Mouse (Mus musculus) common myeloid progenitor, adult 5-6 weeks (primary cell): ENCODE measurements around the gene Paxbp1. TPM values are rescaled to one million over a fixed set of nuclear protein-coding genes. Genes with fewer than 3 reads are reported as not detected.

Experiments used
- ATAC-seq: replicated peaks from 2 replicates; pipeline ENCODE4 v1.8.0; 2016; ENCODE audit warnings: low read depth, mild to moderate bottlenecking, moderate TSS enrichment, inconsistent platforms; ENCODE audit not compliant: poor library complexity, severe bottlenecking
- total RNA-seq: library from RNA; stranded (forward); fragments of 200-1000, 187-1606 nt; gene quantifications from 2 replicates; pipeline ENCODE4 v1.2.3, GENCODE M21; 2017

Paxbp1 gene
- total RNA-seq, 1 experiment from 2014 or later: 88.2 TPM

DNA sequence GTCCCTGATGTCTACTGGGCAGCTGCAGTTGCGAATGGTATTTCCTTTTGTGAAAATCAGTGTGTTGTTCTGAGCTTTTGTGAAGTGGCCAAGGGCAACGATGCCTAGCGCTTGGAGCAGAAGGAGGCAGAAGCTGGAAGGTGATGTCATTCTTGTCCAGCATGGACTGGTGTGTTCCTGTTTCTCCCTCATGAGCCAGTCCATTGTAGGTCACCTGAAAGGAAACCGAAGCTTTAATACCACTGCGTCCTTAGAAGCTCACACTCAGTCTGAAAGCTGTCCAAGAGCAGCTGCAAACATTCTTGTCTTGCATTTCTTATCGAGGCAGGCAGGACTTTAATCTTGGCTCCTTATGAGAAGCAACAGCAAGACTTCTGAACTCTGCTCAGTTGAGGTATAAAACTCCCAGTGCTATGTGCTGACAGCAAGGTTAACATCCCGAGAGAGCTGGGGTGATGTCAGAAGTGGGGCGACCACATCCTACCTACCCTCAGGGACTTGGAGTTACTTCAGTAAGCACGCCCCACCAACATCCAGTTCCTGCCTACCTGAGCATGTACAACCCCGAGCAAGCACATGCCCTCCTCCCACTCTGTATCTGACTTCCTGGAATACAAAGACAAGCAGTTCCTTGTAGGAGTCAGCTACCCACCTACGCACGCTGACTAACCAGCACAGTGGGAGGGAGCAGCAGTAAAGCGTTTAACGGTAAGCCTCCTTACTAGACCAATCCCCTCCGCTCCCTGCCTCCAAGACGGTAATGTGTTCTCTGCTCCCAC is 11.9 kb upstream of the Paxbp1 start:
- peak; percentile 81 for ATAC-seq

- ATAC-seq: no peak
These were observed 10.8 kb upstream of the Paxbp1 start for GRCm38 (mm10) chr16:91055150-91055549.

DNA sequence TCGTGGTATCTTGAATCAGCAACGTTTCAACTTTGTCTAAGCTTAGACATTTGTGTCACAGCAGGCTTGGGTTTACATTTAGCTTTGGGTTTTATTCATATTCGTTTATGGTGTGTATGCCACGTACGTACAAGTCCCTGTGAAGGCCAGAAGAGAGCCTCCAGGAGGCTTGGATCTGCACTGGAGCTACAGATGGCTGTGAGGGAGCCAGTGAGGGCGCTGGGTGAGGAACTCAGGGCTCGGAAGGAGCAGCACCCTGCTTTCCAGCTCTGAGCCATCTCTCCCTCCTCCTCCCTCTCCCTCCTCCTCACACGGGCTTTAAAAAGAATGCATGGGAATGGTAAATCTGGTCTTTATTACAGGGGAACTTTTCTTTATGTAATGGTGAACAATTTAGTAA is 9.3 kb upstream of the Paxbp1 start:
- no peak for ATAC-seq

- ATAC-seq: no peak
These were observed 1.2 kb upstream of the Paxbp1 start for GRCm38 (mm10) chr16:91045511-91045910.

DNA sequence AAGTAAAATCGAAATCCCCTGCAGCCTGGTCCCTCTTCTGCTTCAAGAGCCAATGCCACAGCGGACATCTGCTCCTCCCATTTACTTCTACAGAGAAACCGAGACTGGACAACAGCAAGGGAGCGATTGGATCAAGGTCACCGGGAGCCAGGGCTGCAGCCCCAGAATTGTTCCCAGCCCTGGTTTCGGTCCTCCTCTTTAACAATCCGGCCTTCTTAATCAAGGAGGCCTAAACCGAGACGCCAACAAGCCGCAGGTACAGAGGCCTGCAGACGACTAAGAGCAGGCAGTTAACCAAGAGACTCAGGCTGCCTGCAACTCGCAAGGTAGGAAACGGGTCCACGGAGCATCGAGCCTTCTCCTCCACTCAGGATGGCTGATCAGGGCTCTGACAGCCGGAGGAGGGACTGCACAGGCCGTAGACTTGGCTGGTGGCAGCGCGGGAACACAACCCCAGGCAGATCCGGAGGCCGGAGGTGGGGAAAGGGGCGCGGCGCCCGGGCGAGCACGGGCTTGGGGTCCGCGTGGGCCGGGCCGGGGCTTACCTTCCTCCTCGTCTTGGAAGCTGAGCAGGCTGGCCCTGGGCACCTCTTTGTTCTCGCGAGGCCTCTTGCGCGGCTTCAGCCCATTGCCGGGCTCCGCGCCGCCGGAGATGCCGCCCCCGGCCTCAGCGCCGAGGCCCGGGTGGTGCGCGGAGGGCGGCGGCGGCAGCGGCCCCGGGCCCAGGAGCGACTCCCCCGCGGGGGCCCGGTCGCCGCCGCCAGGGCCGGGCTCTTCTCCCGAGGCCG is 688 bp downstream of the Paxbp1 start:
- peak; percentile 41 for ATAC-seq

- ATAC-seq: no peak
These were observed 1.7 kb downstream of the Paxbp1 start for GRCm38 (mm10) chr16:91042640-91043039.

GRCm38 (mm10) chr16:91035866-91036265 is 8.5 kb downstream of the Paxbp1 start:
- no peak for ATAC-seq

DNA sequence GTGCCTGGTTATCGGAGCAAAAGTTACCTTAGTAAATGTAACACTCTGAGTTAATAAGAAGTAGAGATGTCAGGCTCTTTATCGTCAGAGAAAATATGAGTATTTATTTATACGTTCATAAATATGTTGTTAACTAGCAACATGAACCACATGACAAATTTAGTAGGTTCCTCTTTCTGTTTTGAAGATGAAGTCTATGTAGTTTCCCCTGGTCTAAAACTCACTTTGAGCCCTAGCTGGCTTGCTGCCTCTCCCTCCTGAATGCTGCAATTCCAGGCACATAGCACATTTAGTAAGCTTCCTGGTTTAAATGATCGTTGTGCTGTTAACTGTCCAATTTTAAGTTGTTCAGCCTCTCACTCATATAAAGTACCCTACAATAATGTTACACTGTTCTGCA is 13.6 kb downstream of the Paxbp1 start:
- no peak for ATAC-seq

DNA sequence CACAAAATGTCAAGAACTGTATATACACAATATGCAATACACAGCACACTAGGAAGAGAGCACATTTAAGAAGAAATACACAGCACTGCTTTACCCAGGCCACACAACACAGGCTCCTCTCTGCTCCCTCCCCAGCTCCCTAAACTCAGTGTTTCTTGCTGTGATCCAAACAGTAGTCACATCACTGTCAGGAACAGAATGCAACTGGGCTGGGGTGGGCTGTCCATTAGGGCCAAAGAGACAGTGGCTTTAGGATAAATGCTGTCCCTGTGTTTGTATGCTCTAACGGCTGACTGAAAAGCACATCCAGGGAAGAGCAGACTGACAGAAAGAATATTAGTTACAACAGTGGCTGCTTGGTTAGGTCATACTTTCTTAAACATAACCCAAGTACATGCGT is 14.4 kb downstream of the Paxbp1 start:
- no peak for ATAC-seq

DNA sequence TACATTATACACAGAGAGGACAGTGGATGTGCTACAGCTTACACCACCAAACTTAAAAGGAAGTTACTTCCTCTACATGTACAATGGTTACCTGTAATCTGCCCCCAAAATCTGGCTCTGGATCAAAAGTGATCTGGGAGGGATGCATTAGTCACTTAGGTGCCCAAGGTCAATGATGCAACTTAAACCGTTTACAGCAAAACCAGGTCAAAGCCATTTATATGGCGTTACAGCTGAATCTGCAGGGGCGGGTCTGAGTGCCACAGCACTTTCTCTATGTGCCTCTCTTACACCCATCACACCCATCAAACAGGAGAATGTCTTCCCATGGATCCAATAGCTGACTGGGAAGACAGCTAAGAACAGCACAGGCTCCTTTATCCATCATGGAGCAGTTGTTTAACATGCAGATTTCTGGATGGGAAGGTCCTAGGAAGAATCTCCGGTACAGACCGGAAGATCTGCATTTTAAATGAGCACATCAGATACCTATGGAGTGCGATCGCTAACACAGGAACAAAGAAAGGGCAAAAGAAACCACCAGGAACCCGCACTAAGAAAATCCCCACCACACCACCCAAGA is 15.1 kb downstream of the Paxbp1 start:
- no peak for ATAC-seq

DNA sequence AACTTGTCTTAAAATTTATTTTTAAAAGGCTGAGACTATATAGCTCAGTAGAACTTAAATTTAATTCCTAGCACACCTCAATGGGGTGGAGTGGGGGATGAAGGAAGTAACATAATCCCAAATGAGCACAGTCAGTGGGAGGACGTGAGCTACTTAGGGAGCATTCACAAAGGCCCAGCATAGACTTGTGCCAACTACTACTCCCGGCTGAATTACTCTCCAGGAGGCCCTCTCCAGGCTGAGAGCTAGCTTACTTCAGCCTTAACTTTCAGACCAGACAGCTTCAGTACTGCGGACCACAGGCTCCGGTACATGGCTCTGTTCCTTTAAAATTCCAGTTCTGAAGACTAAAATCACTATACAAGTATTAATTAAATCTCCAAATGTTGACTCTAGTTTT is 18.1 kb downstream of the Paxbp1 start:
- no peak for ATAC-seq

DNA sequence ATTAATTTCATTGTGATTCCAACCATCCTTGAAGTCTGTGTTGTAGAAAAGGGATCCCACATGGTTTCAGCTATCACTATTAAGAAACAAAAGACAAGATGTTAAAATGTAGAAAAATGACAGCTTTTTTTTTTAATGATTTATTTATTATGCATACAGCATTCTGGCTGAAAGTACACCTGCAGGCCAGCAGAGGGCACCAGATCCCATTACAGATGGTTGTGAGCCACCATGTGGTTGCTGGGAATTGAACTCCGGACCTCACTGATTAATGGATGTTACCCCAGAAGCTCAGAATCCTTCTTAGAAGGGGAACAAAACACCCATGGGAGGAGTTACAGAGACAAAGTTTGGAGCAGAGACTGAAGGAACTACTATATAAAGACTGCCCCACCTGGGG is 21.0 kb downstream of the Paxbp1 start:
- ATAC-seq: 0 out of 2 replicates have a peak, but pooled peaks have one; percentile 22

- peak; percentile 56 for ATAC-seq
These were observed 23.4 kb downstream of the Paxbp1 start for GRCm38 (mm10) chr16:91020842-91021483.

DNA sequence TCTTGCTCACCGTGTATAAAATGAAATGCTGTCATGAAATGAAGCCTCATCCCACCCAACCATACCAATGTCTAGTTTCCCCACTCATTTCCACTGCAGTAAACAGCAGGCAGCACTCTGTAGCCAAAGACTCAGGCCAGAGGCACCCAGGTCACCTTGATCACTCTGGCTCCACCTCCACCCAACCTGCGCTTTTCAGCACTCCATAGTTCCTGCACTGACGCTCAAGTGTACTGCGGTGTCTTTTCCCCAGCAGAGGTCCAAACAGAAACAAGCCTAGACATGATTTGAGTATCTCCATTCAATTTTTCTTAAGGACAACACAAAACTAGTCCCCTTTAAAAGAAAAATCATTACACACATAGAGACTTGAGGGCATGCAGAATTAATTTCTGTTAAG is 24.9 kb downstream of the Paxbp1 start:
- ATAC-seq: no peak

GRCm38 (mm10) chr16:91015761-91016160 is 28.6 kb downstream of the Paxbp1 start:
- ATAC-seq: no peak

DNA sequence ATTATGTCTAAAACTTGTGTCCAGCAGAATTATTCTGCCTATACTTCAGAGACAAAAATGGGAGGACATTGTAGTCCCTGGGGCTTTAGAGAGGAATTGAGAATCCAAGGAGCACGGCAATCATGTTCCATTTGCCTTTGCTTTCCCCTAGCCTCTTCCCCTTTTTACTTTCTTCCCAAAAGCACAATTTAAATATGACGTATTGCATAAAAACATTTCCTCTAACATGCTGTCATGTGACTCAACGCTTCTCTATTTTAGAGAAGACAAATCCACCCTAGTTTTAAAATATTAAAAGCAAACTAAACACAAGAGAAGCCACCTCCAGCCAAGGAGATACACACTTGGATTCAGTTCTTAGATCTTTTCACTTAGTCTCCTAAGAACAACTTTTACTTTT is 32.5 kb downstream of the Paxbp1 start:
- peak; percentile 41 for ATAC-seq

GRCm38 (mm10) chr16:91011021-91011683 is 33.2 kb downstream of the Paxbp1 start, which contains the start of gene Synj1:
Gene Synj1 (minus strand): TSS chr16:91011308.
- ATAC-seq: peak; percentile 86

GRCm38 (mm10) chr16:91010581-91011020 is 33.7 kb downstream of the Paxbp1 start:
- peak; percentile 6; the same call in 1 of the 2 replicates for ATAC-seq

DNA sequence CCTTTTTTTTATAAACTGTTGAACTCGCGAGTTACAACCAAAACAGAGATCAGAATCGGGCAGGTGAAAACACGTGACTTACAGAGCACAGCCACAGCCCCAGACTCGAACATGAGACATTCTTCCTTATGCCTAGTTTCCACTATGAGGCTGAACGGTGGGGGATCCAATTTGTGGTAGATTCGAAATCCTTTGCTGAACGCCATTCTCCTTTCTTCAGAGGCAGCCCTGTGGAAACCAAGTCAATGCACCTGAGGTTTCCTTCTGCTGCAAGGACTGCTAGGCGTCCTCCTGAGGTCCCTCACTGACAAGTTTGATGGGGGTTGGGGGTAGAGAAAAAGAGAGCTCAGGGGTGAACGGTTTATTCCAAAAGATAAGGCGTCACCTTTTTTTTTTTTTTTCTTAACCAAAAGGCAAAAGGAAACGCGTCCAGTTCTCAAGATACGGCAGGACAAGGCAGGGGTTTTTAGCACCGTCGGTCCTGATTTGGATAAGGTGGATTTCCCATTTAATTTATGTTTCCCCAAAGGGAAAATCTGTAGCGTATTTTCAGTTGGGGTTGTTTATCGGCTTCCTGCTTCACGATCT is 34.3 kb downstream of the Paxbp1 start:
- ATAC-seq: no peak
